Mouse (Mus musculus): ENCODE measurements around the gene Acot8.

The Acot8 gene

GRCm38 (mm10) chr2:164754105-164754504 is 50.6 kb downstream of the Acot8 start:
- DNase-seq (ENCODE audit: low spot score in 2 of 2): peak in 1 of 2 experiments; percentile 27

GRCm38 (mm10) chr2:164752454-164752853 is 52.2 kb downstream of the Acot8 start:
- DNase-seq (ENCODE audit: low spot score in 2 of 2): no peak

- DNase-seq (ENCODE audit: low spot score in 2 of 2): no peak
Measured at GRCm38 (mm10) chr2:164748991-164749390, 55.7 kb downstream of the Acot8 start.

GRCm38 (mm10) chr2:164748191-164748590 is 56.5 kb downstream of the Acot8 start:
- DNase-seq (ENCODE audit: low spot score in 2 of 2): no peak

- no peak for DNase-seq (ENCODE audit: low spot score in 2 of 2)
Measured at GRCm38 (mm10) chr2:164746693-164747092, 58.0 kb downstream of the Acot8 start.

- DNase-seq (ENCODE audit: low spot score in 2 of 2): peak; percentile 91 to 94
Measured at GRCm38 (mm10) chr2:164745843-164746479, 58.7 kb downstream of the Acot8 start, which contains the start of the genes Wfdc3 and Dnttip1. Gene Wfdc3, minus strand, starts transcription at chr2:164745931. Gene Dnttip1, plus strand, starts transcription at chr2:164745983.

- no peak for DNase-seq (ENCODE audit: low spot score in 2 of 2)
Measured at GRCm38 (mm10) chr2:164744987-164745386, 59.7 kb downstream of the Acot8 start.
